Mouse (Mus musculus) ES-E14 (cell line): ENCODE measurements around the gene Erp27.

Experiments used
- HCFC1 ChIP-seq: IDR thresholded peaks from 2 replicates; pipeline ENCODE4 v1.6.1; 2012; ENCODE audit warnings: low read length, inconsistent platforms, borderline replicate concordance; ENCODE audit not compliant: insufficient read depth
- MAFK ChIP-seq: IDR thresholded peaks from 2 replicates; pipeline ENCODE4 v1.6.1; 2014; ENCODE audit warnings: mild to moderate bottlenecking, low read depth, low read length, inconsistent platforms; ENCODE audit not compliant: insufficient read depth
- ZC3H11A ChIP-seq: IDR thresholded peaks from 2 replicates; pipeline ENCODE4 v1.6.1; 2012; ENCODE audit warnings: low read depth, mild to moderate bottlenecking, inconsistent platforms, low read length, borderline replicate concordance
- ZNF384 ChIP-seq: IDR thresholded peaks from 2 replicates; pipeline ENCODE4 v1.6.1; 2012; ENCODE audit warnings: low read depth, low read length, inconsistent platforms

DNA sequence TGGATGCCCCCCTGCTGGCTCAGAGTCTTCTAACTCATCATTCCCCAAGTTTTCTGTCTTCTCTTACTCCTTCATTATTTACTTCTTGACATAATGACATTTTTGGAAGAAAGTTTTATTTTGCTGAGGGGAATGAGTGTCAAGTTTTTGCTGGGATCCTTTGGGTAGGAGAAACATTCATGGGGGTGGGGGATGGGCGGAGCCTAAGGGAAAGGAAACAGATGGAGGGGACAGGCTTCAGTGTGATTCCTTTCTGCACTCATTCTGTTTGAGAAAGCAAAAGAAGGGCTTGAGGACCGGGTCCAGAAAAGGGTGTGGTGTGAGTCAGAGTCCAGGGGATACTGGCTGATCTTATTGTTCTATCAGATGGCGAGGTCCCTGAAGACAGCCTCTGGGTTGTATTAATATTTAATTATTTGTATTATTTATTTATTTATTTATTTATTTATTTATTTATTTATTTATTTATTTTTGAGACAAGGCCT lies 38.5 kb downstream of the Erp27 start:
- TF ChIP-seq ZNF384 (no peak), ZC3H11A (no peak), MAFK (no peak), HCFC1 (no peak)
